Mouse (Mus musculus) midbrain, embryonic 13.5 days (tissue): ENCODE measurements around the gene Apbb2. TPM values are rescaled to one million over a fixed set of nuclear protein-coding genes. Genes with fewer than 3 reads are reported as not detected.

ENCODE experiments used
- ATAC-seq: fragments of 200-750 bp; cut with Nextera tagmentation; 2 replicates; pipeline ENCODE4 v1.8.0; 2017; ENCODE audit warnings: mild to moderate bottlenecking, moderate TSS enrichment, moderate library complexity
- H3K27ac ChIP-seq: fragments of 300-500 bp; sonication (generic); 2 replicates; pipeline ENCODE4 v1.5.1; 2015; ENCODE audit warnings: inconsistent platforms, mild to moderate bottlenecking, moderate library complexity
- H3K27me3 ChIP-seq: fragments of 300-500 bp; sonication (generic); 2 replicates; pipeline ENCODE4 v1.6.1; 2015; ENCODE audit warnings: mild to moderate bottlenecking, inconsistent platforms
- H3K36me3 ChIP-seq: fragments of 300-500 bp; sonication (generic); 2 replicates; pipeline ENCODE4 v1.6.1; 2015; ENCODE audit warnings: mild to moderate bottlenecking, inconsistent platforms
- H3K4me1 ChIP-seq: fragments of 300-500 bp; sonication (generic); replicated peaks from 2 replicates; pipeline ENCODE4 v1.6.1; 2015; ENCODE audit warnings: inconsistent platforms
- H3K4me2 ChIP-seq: fragments of 300-500 bp; sonication (generic); replicated peaks from 2 replicates; pipeline ENCODE4 v1.6.1; 2015; ENCODE audit warnings: moderate library complexity, mild to moderate bottlenecking, inconsistent platforms
- H3K4me3 ChIP-seq: fragments of 300-500 bp; sonication (generic); replicated peaks from 2 replicates; pipeline ENCODE4 v1.5.1; 2015; ENCODE audit warnings: mild to moderate bottlenecking, inconsistent platforms
- H3K9ac ChIP-seq: fragments of 300-500 bp; sonication (generic); replicated peaks from 2 replicates; pipeline ENCODE4 v1.6.1; 2015; ENCODE audit warnings: mild to moderate bottlenecking, inconsistent platforms
- H3K9me3 ChIP-seq: fragments of 300-500 bp; sonication (generic); 2 replicates; pipeline ENCODE4 v1.6.1; 2016; ENCODE audit warnings: mild to moderate bottlenecking, inconsistent platforms
- WGBS: fragments of 180-500 bp; shearing (Covaris S2); methylation state at CpG from one replicate; pipeline ENCODE4 v1.1.7; 2015; 5-methylcytosine and 5-hydroxymethylcytosine counted together
- polyA plus RNA-seq: library from polyadenylated mRNA; unstranded; fragments of >200 nt; fragmentation: Nextera tagmentation; extraction: Ambion mirVana; gene quantifications from 2 replicates; pipeline ENCODE4 v1.2.1, GENCODE M21; 2015

The Apbb2 gene
- polyA plus RNA-seq, 1 experiment from 2014 or later: 93.4 TPM

GRCm38 (mm10) chr5:66528567-66528966 is 90.0 kb downstream of the Apbb2 start:
- no peak for ATAC-seq
- Histone ChIP-seq H3K9ac (no peak overlapping the region), H3K27me3 (no peaks in the 10 kb centered on the region), H3K4me3 (no peak overlapping the region), H3K36me3 (no peaks in the 10 kb centered on the region), H3K4me2 (no peak overlapping the region), H3K27ac (no peak overlapping the region), H3K9me3 (no peaks in the 10 kb centered on the region), H3K4me1 (peaks cover 35% of the 10 kb centered on the region)
- WGBS: 57% methylated on average over 7 of the region's 7 CpGs

GRCm38 (mm10) chr5:66527090-66527489 is 91.5 kb downstream of the Apbb2 start:
- Histone ChIP-seq H3K4me2 (no peak overlapping the region), H3K36me3 (no peaks in the 10 kb centered on the region), H3K4me3 (no peak overlapping the region), H3K4me1 (peaks cover 38% of the 10 kb centered on the region), H3K27me3 (no peaks in the 10 kb centered on the region), H3K27ac (peak overlapping the region; percentile 71), H3K9ac (no peak overlapping the region), H3K9me3 (no peaks in the 10 kb centered on the region)
- WGBS: 71% methylated on average over 8 of the region's 8 CpGs
- ATAC-seq: 0 out of 2 replicates have a peak, but pooled peaks have one; percentile 29

GRCm38 (mm10) chr5:66525002-66525401 is 93.6 kb downstream of the Apbb2 start:
- Histone ChIP-seq H3K9ac (no peak overlapping the region), H3K4me3 (no peak overlapping the region), H3K27me3 (no peaks in the 10 kb centered on the region), H3K4me2 (no peak overlapping the region), H3K4me1 (peaks cover 38% of the 10 kb centered on the region), H3K36me3 (no peaks in the 10 kb centered on the region), H3K9me3 (no peaks in the 10 kb centered on the region), H3K27ac (no peak overlapping the region)
- ATAC-seq: no peak
- 81% methylated on average over 4 of the region's 4 CpGs for WGBS

GRCm38 (mm10) chr5:66523681-66524503 is 94.7 kb downstream of the Apbb2 start:
- Histone ChIP-seq H3K4me1 (peaks cover 37% of the 10 kb centered on the region), H3K9ac (no peak overlapping the region), H3K9me3 (no peaks in the 10 kb centered on the region), H3K27ac (peak overlapping the region; percentile 10), H3K27me3 (no peaks in the 10 kb centered on the region), H3K4me2 (no peak overlapping the region), H3K36me3 (no peaks in the 10 kb centered on the region), H3K4me3 (no peak overlapping the region)
- no peak for ATAC-seq
- 60% methylated on average over 16 of the region's 16 CpGs for WGBS

GRCm38 (mm10) chr5:66521250-66521649 is 97.3 kb downstream of the Apbb2 start:
- 57% methylated on average over 2 of the region's 2 CpGs for WGBS
- Histone ChIP-seq H3K9ac (no peak overlapping the region), H3K27me3 (no peaks in the 10 kb centered on the region), H3K4me2 (no peak overlapping the region), H3K4me3 (no peak overlapping the region), H3K9me3 (no peaks in the 10 kb centered on the region), H3K4me1 (peaks cover 18% of the 10 kb centered on the region; the same call in 1 of the 2 replicates), H3K36me3 (no peaks in the 10 kb centered on the region), H3K27ac (no peak overlapping the region)
- ATAC-seq: no peak

GRCm38 (mm10) chr5:66519511-66519910 is 99.1 kb downstream of the Apbb2 start:
- Histone ChIP-seq H3K4me2 (no peak overlapping the region), H3K27ac (no peak overlapping the region), H3K4me1 (peaks cover 9% of the 10 kb centered on the region; the same call in 1 of the 2 replicates), H3K36me3 (no peaks in the 10 kb centered on the region), H3K9ac (no peak overlapping the region), H3K4me3 (no peak overlapping the region), H3K27me3 (no peaks in the 10 kb centered on the region), H3K9me3 (no peaks in the 10 kb centered on the region)
- no peak for ATAC-seq
- WGBS: 83% methylated on average over 5 of the region's 5 CpGs

- WGBS: 37% methylated on average over 14 of the region's 14 CpGs
- Histone ChIP-seq H3K36me3 (no peaks in the 10 kb centered on the region), H3K27me3 (no peaks in the 10 kb centered on the region), H3K9ac (no peak overlapping the region), H3K4me1 (peaks cover 2% of the 10 kb centered on the region; the same call in 1 of the 2 replicates), H3K4me3 (no peak overlapping the region), H3K9me3 (no peaks in the 10 kb centered on the region), H3K4me2 (no peak overlapping the region), H3K27ac (no peak overlapping the region)
- ATAC-seq: 0 out of 2 replicates have a peak, but pooled peaks have one; percentile 17
Observed at GRCm38 (mm10) chr5:66518411-66519006, 100.1 kb downstream of the Apbb2 start.

- Histone ChIP-seq H3K27ac (no peak overlapping the region), H3K9ac (no peak overlapping the region), H3K4me1 (no peaks in the 10 kb centered on the region; the same call in 1 of the 2 replicates), H3K36me3 (no peaks in the 10 kb centered on the region), H3K4me2 (no peak overlapping the region), H3K9me3 (no peaks in the 10 kb centered on the region), H3K4me3 (no peak overlapping the region), H3K27me3 (no peaks in the 10 kb centered on the region)
- 74% methylated on average over 6 of the region's 6 CpGs for WGBS
- no peak for ATAC-seq
Observed at GRCm38 (mm10) chr5:66517503-66517902, 101.1 kb downstream of the Apbb2 start.

GRCm38 (mm10) chr5:66516311-66516710 is 102.3 kb downstream of the Apbb2 start:
- no peak overlapping the region for H3K4me2 ChIP-seq
- H3K4me1 ChIP-seq: no peaks in the 10 kb centered on the region; the same call in 1 of the 2 replicates
- H3K36me3 ChIP-seq: no peaks in the 10 kb centered on the region
- H3K27me3 ChIP-seq: no peaks in the 10 kb centered on the region
- no peak overlapping the region for H3K9ac ChIP-seq
- H3K9me3 ChIP-seq: no peaks in the 10 kb centered on the region
- no peak overlapping the region for H3K4me3 ChIP-seq
- no peak overlapping the region for H3K27ac ChIP-seq
- no peak for ATAC-seq
- 96% methylated on average over 8 of the region's 8 CpGs for WGBS

- Histone ChIP-seq H3K4me2 (no peak overlapping the region), H3K9ac (no peak overlapping the region), H3K9me3 (no peaks in the 10 kb centered on the region), H3K4me1 (no peaks in the 10 kb centered on the region; the same call in 1 of the 2 replicates), H3K27me3 (no peaks in the 10 kb centered on the region), H3K27ac (no peak overlapping the region), H3K36me3 (no peaks in the 10 kb centered on the region), H3K4me3 (no peak overlapping the region)
- 83% methylated on average over 10 of the region's 10 CpGs for WGBS
- no peak for ATAC-seq
Observed at GRCm38 (mm10) chr5:66515271-66515670, 103.3 kb downstream of the Apbb2 start.

- no peak for ATAC-seq
- WGBS: 91% methylated on average over 6 of the region's 6 CpGs
- no peaks in the 10 kb centered on the region for H3K9me3 ChIP-seq
- H3K4me2 ChIP-seq: no peak overlapping the region
- H3K4me3 ChIP-seq: no peak overlapping the region
- no peaks in the 10 kb centered on the region; the same call in 1 of the 2 replicates for H3K4me1 ChIP-seq
- H3K27ac ChIP-seq: no peak overlapping the region
- H3K9ac ChIP-seq: no peak overlapping the region
- no peaks in the 10 kb centered on the region for H3K36me3 ChIP-seq
- H3K27me3 ChIP-seq: no peaks in the 10 kb centered on the region
Observed at GRCm38 (mm10) chr5:66514659-66515058, 103.9 kb downstream of the Apbb2 start.

- no peaks in the 10 kb centered on the region for H3K9me3 ChIP-seq
- no peak overlapping the region for H3K4me3 ChIP-seq
- H3K4me1 ChIP-seq: no peaks in the 10 kb centered on the region; the same call in 1 of the 2 replicates
- no peaks in the 10 kb centered on the region for H3K36me3 ChIP-seq
- no peak for ATAC-seq
- H3K27ac ChIP-seq: no peak overlapping the region
- H3K9ac ChIP-seq: no peak overlapping the region
- H3K4me2 ChIP-seq: no peak overlapping the region
- no peaks in the 10 kb centered on the region for H3K27me3 ChIP-seq
Observed at GRCm38 (mm10) chr5:66513412-66513811, 105.2 kb downstream of the Apbb2 start.
